Mouse (Mus musculus): ENCODE results near the gene Gas2l1. TPM values are rescaled to one million over a fixed set of nuclear protein-coding genes. Genes with fewer than 3 reads are reported as not detected.

Gas2l1 gene
- polyA plus RNA-seq, 1 experiment from 2014 or later, result 40.5 TPM

DNA sequence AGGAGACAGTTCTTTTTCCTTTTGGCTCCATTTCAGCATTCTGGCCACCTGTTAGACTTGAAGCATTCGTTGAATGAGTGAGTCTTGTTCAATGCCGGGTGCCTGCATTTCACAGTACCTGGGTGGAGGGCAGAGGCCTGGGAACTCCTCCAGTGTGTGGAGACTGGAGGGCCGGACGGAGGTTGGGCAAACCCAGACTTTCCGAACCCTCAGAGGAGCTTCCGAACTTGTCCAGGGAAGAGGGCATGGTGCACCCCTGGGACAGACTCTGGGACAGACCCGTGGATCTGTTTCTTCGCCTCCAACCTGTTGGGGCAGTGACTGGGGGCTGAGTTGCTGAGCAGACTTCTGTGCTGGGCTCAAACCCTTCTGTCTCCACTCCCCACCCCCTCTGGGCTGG is 8.1 kb downstream of the Gas2l1 start:
- Histone ChIP-seq H3K4me1 (replicated peaks) (peaks cover 55% of the 10 kb centered on the region), H3K4me2 (peak overlapping the region; percentile 91; the same call in 1 of the 2 replicates)

DNA sequence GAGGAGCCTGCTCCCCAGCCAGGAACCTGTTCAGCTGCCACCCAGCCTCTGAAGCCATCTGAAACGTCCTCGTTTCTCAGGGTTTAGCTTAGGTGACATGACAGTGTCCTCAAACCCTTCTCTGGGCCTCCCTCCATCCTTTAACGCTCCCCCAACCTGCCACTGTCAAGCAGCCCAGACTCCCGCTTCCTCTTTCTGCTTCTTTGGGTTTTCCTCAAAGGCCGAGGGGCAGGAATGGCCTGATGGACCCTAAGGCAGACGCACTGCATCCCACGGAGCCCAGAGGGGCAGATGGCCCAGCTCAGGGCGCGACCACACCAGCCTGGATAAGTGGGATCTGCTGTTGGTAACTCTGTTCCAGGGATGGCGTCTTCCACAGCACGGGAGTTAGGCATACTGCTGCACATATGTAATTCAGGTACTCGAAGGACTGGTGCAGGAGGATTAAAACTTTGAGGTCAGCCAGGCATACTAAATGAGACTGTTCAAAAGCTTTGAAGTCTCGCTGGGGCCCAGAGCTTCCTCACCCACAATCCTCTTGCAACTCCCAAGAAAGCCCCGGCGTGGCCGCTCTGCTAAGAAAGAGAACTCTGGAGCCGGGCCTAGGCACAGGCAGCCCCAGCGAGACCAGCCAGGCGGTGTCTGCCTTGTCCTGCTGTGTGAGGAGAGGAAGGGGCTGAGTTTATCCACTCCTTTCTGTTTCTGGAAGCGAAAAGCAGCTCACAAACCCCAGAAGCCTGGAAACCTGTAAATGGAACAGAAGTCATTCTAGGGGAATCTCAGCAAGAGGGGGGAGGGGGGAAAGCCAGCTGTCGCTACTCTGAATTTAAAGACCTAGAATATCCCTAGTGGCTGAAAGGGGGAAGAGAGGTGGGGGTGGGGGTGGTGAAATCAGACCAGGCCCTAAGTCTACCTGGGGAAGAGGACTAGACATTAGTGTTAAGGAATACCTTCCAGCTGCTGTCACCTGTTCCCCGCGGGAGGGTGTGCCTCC is 8.9 kb downstream of the Gas2l1 start:
- no peak overlapping the region for H3K9ac ChIP-seq (replicated peaks)

More for the DNA sequence above, 8.1 kb downstream of the Gas2l1 start:
- H3K36me3 ChIP-seq, result peaks cover 5% of the 10 kb centered on the region; the same call in 1 of the 2 replicates
- no peak for ATAC-seq (ENCODE audit: insufficient number of reproducible peaks, insufficient read depth, low FRiP score, low TSS enrichment, low read depth)
- no peak overlapping the region for H3K9ac ChIP-seq (replicated peaks)
- peaks cover 79% of the 10 kb centered on the region for H3K27me3 ChIP-seq
- no peak overlapping the region for H3K27ac ChIP-seq
- 54% methylated on average over 8 of the region's 8 CpGs for WGBS
- no peaks in the 10 kb centered on the region for H3K9me3 ChIP-seq
- no peak overlapping the region for H3K4me3 ChIP-seq (replicated peaks)

DNA sequence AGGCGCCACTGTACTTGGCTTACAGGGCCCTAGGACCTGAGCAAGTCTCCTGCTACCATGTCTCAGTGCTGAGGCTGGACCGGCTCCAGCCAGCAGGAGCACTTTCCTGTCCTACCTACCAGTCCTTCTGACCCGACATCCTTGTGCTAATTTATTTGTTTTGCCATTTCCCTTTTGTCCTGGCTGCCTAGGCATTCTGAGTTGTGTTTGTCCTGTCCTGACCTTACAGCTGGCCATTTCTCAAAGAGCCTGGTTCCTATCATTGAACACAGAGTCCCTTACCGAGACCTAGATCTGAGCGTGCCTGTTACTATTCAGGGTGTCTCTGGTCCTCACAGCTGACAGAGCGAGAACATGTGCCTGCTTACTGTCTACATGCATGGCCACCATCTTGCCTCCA is 10.3 kb downstream of the Gas2l1 start:
- Histone ChIP-seq H3K9ac (replicated peaks) (no peak overlapping the region), H3K27me3 (peaks cover 59% of the 10 kb centered on the region), H3K9me3 (no peaks in the 10 kb centered on the region), H3K4me1 (replicated peaks) (peaks cover 41% of the 10 kb centered on the region), H3K4me2 (no peak overlapping the region), H3K4me3 (replicated peaks) (no peak overlapping the region), H3K36me3 (no peaks in the 10 kb centered on the region), H3K27ac (no peak overlapping the region)
- 63% methylated on average over 6 of the region's 6 CpGs for WGBS
- no peak for ATAC-seq (ENCODE audit: insufficient number of reproducible peaks, insufficient read depth, low FRiP score, low TSS enrichment, low read depth)

More for the DNA sequence above, 8.9 kb downstream of the Gas2l1 start:
- ATAC-seq (ENCODE audit: insufficient number of reproducible peaks, insufficient read depth, low FRiP score, low TSS enrichment, low read depth), result no peak
- H3K27ac ChIP-seq, result no peak overlapping the region
- peaks cover 5% of the 10 kb centered on the region; the same call in 1 of the 2 replicates for H3K36me3 ChIP-seq
- no peak overlapping the region for H3K4me3 ChIP-seq (replicated peaks)
- peaks cover 70% of the 10 kb centered on the region for H3K27me3 ChIP-seq
- peaks cover 47% of the 10 kb centered on the region for H3K4me1 ChIP-seq (replicated peaks)
- no peaks in the 10 kb centered on the region for H3K9me3 ChIP-seq
- H3K4me2 ChIP-seq, result no peak overlapping the region
- WGBS, result 28% methylated on average over 23 of the region's 23 CpGs

DNA sequence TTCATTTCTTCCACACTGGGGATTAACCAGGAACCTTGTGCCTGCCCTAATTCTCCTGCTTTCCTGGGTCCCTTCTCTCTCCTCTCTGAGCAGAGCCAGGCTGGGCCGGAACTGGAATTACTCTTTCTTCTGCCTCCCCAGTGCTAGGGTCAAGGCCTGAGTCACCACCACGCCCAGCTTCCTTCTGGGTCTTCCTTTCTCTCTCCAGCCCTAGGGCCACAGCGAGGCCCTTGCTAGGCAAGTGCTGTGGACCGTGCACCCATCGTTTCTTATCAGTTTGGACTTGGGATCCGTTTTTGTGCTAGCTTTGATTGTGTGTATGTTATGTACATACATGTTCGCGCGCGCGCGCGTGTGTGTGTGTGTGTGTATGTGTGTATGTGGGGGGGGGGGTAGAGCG is 11.0 kb downstream of the Gas2l1 start:
- Histone ChIP-seq H3K4me3 (replicated peaks) (no peak overlapping the region), H3K4me2 (no peak overlapping the region), H3K27ac (no peak overlapping the region), H3K9me3 (no peaks in the 10 kb centered on the region), H3K9ac (replicated peaks) (no peak overlapping the region), H3K4me1 (replicated peaks) (peaks cover 34% of the 10 kb centered on the region), H3K36me3 (no peaks in the 10 kb centered on the region), H3K27me3 (peaks cover 54% of the 10 kb centered on the region)
- no peak for ATAC-seq (ENCODE audit: insufficient number of reproducible peaks, insufficient read depth, low FRiP score, low TSS enrichment, low read depth)
- WGBS, result 92% methylated on average over 14 of the region's 14 CpGs

DNA sequence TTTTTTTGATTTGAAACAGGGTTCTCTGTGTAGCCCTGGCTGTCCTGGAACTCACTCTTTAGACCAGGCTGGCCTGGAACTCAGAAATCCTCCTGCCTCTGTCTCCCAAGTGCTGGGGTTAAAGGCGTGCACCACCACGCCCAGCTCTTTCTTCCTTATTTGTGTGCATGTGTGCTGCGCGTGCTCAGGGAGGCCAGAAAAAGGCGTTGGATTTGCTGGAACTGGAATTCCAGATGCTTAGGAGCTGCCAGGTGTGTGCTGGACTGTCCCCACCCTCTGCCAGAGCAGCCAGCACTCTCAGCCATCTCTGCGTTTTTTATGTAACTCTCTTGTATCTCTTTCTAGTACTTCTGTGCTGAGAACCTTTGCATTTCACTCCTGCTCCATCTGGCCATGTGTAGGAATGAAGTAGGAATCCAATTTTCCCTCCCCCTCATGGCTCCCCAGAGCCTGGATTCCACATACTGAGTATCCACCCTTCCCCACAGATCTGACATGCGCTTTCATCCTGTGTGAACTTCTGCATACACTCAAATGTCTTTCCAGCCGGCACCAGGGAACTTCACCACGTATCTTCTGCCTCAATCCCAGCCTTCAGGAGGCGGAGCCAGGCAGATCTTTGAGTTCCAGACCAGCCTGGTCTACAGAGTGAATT is 12.8 kb downstream of the Gas2l1 start:
- Histone ChIP-seq H3K9ac (replicated peaks) (no peak overlapping the region), H3K4me3 (replicated peaks) (no peak overlapping the region), H3K27me3 (peaks cover 36% of the 10 kb centered on the region), H3K27ac (no peak overlapping the region), H3K4me2 (no peak overlapping the region), H3K36me3 (no peaks in the 10 kb centered on the region), H3K4me1 (replicated peaks) (peaks cover 16% of the 10 kb centered on the region), H3K9me3 (no peaks in the 10 kb centered on the region)
- WGBS, result 69% methylated on average over 10 of the region's 10 CpGs
- no peak for ATAC-seq (ENCODE audit: insufficient number of reproducible peaks, insufficient read depth, low FRiP score, low TSS enrichment, low read depth)

DNA sequence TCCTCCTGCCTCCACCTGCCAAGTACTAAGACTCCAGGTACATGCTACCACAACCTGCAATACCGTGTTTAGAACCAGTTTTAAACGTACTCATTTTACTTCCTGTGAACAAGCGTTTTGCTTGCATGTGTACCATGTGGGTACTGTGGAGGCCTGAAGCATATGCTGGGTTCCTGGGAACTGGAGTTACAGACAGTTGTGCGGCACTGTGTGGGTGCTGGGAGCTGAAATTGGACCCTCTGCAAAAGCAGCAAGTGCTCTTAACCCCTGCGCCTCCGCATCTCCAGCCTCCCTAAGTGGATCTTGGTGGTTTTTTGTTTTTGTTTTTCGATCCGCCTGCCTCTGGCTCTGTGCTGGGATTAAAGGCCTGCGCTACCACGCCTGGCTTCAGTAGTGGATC is 13.5 kb downstream of the Gas2l1 start:
- WGBS, result 76% methylated on average over 10 of the region's 10 CpGs
- Histone ChIP-seq H3K27ac (no peak overlapping the region), H3K36me3 (no peaks in the 10 kb centered on the region), H3K9ac (replicated peaks) (no peak overlapping the region), H3K27me3 (peaks cover 29% of the 10 kb centered on the region), H3K9me3 (no peaks in the 10 kb centered on the region), H3K4me1 (replicated peaks) (peaks cover 9% of the 10 kb centered on the region), H3K4me2 (no peak overlapping the region), H3K4me3 (replicated peaks) (no peak overlapping the region)
- no peak for ATAC-seq (ENCODE audit: insufficient number of reproducible peaks, insufficient read depth, low FRiP score, low TSS enrichment, low read depth)

DNA sequence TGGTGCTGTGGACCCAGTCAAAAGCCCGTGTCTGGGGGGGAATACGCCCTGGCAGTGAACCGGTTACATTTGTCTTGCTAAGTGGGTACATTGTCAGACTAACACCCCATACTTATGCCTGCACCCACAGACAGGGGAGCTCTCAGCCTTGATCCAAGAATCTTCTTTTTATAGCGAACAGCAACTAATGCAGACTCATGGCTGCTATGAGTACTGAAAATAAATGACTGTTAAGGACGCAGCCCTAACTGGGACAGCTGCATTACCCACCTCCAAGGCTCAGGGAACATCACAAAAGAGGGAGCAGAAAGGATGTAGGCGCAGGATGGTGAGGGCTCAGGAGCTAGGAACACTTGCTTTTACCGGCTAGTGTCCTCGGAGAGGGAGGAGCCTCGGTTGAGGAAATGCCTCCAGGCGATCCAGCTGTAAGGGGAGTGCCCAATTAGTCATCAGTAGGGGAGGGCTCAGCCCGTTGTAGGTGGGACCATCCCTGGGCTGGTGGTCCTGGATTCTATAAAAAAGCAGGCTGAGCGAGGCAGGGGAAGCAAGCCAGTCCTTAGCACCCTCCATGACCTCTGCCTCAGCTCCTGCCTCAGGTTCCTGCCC is 18.7 kb downstream of the Gas2l1 start:
- Histone ChIP-seq H3K4me1 (replicated peaks) (no peaks in the 10 kb centered on the region), H3K4me2 (no peak overlapping the region), H3K9ac (replicated peaks) (no peak overlapping the region), H3K9me3 (no peaks in the 10 kb centered on the region), H3K4me3 (replicated peaks) (no peak overlapping the region), H3K27ac (no peak overlapping the region), H3K27me3 (peaks cover 5% of the 10 kb centered on the region; the same call in 1 of the 2 replicates), H3K36me3 (peaks cover 16% of the 10 kb centered on the region)
- ATAC-seq (ENCODE audit: insufficient number of reproducible peaks, insufficient read depth, low FRiP score, low TSS enrichment, low read depth), result no peak
- WGBS, result 47% methylated on average over 12 of the region's 12 CpGs

DNA sequence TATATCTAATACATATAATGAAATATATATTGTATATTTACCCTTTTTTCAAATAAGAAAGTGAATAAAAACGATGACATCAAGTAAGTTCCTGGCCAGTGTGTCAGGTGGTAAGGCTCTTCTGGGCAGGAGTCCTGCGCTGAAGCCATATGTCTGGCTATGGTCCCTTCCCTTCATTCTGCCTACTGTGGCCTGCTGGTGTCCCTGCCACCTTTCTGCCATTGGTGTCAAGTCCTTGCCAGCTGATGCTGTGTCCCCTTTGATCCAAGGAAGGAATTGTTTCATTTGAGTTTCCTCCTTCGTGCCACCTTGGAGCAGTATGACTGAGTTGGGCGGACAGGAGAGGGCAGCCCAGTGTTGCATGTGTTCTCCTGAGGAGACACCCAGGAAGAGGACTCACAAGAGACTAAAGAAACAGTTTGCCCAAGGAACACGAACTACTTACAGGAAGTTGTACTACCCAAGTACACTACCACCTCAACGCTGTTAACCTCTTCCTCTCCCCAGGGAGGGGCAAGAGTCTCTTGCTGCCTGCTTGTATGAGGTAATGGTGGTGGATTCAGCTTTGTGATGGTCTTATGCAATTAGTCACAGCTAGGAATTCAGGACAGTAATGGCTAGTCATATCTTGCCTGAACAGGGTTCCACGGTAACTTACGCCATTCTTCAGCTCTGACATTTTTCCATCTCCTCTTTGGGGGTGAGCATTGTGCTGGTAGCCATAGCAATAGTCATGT is 22.3 kb downstream of the Gas2l1 start:
- 91% methylated on average over 8 of the region's 8 CpGs for WGBS
- Histone ChIP-seq H3K9ac (replicated peaks) (no peak overlapping the region), H3K4me2 (no peak overlapping the region), H3K4me3 (replicated peaks) (no peak overlapping the region), H3K4me1 (replicated peaks) (peaks cover 9% of the 10 kb centered on the region; the same call in 1 of the 2 replicates), H3K27me3 (no peaks in the 10 kb centered on the region), H3K27ac (no peak overlapping the region), H3K36me3 (peaks cover 51% of the 10 kb centered on the region), H3K9me3 (no peaks in the 10 kb centered on the region)
- no peak for ATAC-seq (ENCODE audit: insufficient number of reproducible peaks, insufficient read depth, low FRiP score, low TSS enrichment, low read depth)

DNA sequence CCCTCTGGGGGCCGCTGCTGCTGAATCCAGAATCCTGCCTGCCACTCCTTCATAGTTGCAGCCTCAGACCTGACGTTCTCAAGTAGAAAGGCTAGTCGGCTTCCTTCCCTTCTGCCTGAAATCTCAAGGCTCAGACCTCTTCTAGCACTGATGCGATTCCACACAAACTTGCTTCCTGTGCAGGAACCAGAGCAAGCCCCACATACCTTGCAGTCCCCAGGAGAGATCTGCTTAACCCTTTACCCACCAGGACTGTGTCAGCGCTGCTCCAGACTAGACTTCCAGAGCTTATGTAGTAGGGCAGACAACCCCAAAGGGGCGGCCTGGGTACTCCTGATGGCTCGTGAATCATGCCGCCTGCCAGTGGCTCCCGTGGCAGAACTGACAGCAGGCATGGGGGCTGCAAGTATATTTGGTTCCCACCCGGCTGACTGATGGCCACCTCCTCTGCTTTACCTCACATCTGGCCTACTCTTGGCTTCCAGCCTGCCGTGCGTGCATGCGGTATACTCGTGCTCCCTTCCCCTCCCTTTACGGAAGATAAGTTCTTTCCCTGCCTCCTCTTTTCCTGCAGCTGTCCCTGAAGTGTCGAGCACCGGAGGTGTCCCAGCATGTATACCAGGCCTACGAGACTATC is 23.9 kb downstream of the Gas2l1 start:
- ATAC-seq (ENCODE audit: insufficient number of reproducible peaks, insufficient read depth, low FRiP score, low TSS enrichment, low read depth), result no peak
- no peaks in the 10 kb centered on the region for H3K27me3 ChIP-seq
- peaks cover 9% of the 10 kb centered on the region; the same call in 1 of the 2 replicates for H3K4me1 ChIP-seq (replicated peaks)
- no peak overlapping the region for H3K4me2 ChIP-seq
- no peak overlapping the region for H3K9ac ChIP-seq (replicated peaks)
- H3K9me3 ChIP-seq, result no peaks in the 10 kb centered on the region
- WGBS, result 66% methylated on average over 18 of the region's 18 CpGs
- H3K36me3 ChIP-seq, result peaks cover 66% of the 10 kb centered on the region
- peak overlapping the region; percentile 69 for H3K27ac ChIP-seq
- H3K4me3 ChIP-seq (replicated peaks), result no peak overlapping the region

DNA sequence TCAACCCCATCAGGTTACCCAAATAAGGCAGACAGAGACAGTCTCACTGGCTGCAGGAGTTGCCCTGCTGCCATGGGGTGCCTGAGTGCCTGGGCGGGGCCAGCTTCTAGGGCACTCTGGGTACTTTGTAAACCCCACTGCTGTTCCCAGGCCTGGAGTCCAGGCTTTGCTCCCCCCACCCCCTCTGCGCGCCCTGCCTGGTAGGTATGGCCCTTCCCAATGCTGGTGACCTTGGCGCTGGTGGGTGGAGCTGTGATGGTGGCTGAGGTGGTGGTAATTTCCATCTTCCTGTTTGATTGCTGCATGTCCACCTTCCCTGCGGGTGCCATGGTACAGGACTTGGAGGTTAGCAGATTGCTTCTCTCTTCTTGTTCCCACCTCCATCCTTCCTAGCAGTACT is 24.5 kb downstream of the Gas2l1 start:
- peaks cover 9% of the 10 kb centered on the region; the same call in 1 of the 2 replicates for H3K4me1 ChIP-seq (replicated peaks)
- no peak overlapping the region for H3K4me3 ChIP-seq (replicated peaks)
- H3K9ac ChIP-seq (replicated peaks), result no peak overlapping the region
- H3K27me3 ChIP-seq, result no peaks in the 10 kb centered on the region
- no peak for ATAC-seq (ENCODE audit: insufficient number of reproducible peaks, insufficient read depth, low FRiP score, low TSS enrichment, low read depth)
- 87% methylated on average over 5 of the region's 5 CpGs for WGBS
- H3K27ac ChIP-seq, result peak overlapping the region; percentile 69
- no peak overlapping the region for H3K4me2 ChIP-seq
- H3K36me3 ChIP-seq, result peaks cover 72% of the 10 kb centered on the region
- H3K9me3 ChIP-seq, result no peaks in the 10 kb centered on the region
